Mouse (Mus musculus) embryonic facial prominence, embryonic 11.5 days (tissue): ENCODE results near the gene Mgll. TPM values are rescaled to one million over a fixed set of nuclear protein-coding genes. Genes with fewer than 3 reads are reported as not detected.

Experiments
- ATAC-seq: fragments of 200-750 bp; cut with Nextera tagmentation; replicated peaks from 2 replicates; pipeline ENCODE4 v1.8.0; 2017; ENCODE audit warnings: low read depth; ENCODE audit not compliant: insufficient number of reproducible peaks, low FRiP score, low TSS enrichment
- DNase-seq: peaks from one replicate; pipeline ENCODE4 v3.0.0-alpha.2; 2015; ENCODE audit warnings: low spot score
- H3K27ac ChIP-seq: fragments of 300-500 bp; sonication (generic); replicated peaks from 2 replicates; pipeline ENCODE4 v1.5.1; 2014; ENCODE audit warnings: mild to moderate bottlenecking, low read depth, low read length, control low read depth
- H3K27me3 ChIP-seq: fragments of 300-500 bp; sonication (generic); 2 replicates; pipeline ENCODE4 v1.6.1; 2014; ENCODE audit warnings: mild to moderate bottlenecking, low read length, moderate library complexity, mixed read lengths; ENCODE audit not compliant: control insufficient read depth, insufficient read depth
- H3K36me3 ChIP-seq: fragments of 300-500 bp; sonication (generic); replicated peaks from 2 replicates; pipeline ENCODE4 v1.6.1; 2014; ENCODE audit warnings: low read depth, mild to moderate bottlenecking, low read length, moderate library complexity, mixed read lengths; ENCODE audit not compliant: control insufficient read depth, insufficient read depth
- H3K4me1 ChIP-seq: fragments of 300-500 bp; sonication (generic); 2 replicates; pipeline ENCODE4 v1.6.1; 2014; ENCODE audit warnings: low read length, mixed read lengths; ENCODE audit not compliant: control insufficient read depth, insufficient read depth
- H3K4me2 ChIP-seq: fragments of 300-500 bp; sonication (generic); 2 replicates; pipeline ENCODE4 v1.6.1; 2014; ENCODE audit warnings: low read depth, mild to moderate bottlenecking, control low read depth, low read length, moderate library complexity
- H3K4me3 ChIP-seq: fragments of 300-500 bp; sonication (generic); 2 replicates; pipeline ENCODE4 v1.5.1; 2014; ENCODE audit warnings: low read depth, low read length, control low read depth
- H3K9ac ChIP-seq: fragments of 300-500 bp; sonication (generic); replicated peaks from 2 replicates; pipeline ENCODE4 v1.6.1; 2014; ENCODE audit warnings: mild to moderate bottlenecking, control low read depth, low read length
- H3K9me3 ChIP-seq: fragments of 300-500 bp; sonication (generic); replicated peaks from 2 replicates; pipeline ENCODE4 v1.6.1; 2016; ENCODE audit warnings: mild to moderate bottlenecking, low read length, inconsistent platforms, mixed read lengths; ENCODE audit not compliant: control insufficient read depth
- WGBS: fragments of 180-500 bp; shearing (Covaris S2); extraction: QIAGEN DNeasy Blood & Tissue Kit; methylation state at CpG from one replicate; pipeline ENCODE4 v1.1.7; 2014; 5-methylcytosine and 5-hydroxymethylcytosine counted together
- polyA plus RNA-seq: library from polyadenylated mRNA; unstranded; fragments of >200 nt; fragmentation: Nextera tagmentation; extraction: Ambion mirVana; gene quantifications from 2 replicates; pipeline ENCODE4 v1.2.1, GENCODE M21; 2014

The Mgll gene
- polyA plus RNA-seq, 1 experiment from 2014 or later: 3.0 TPM

- no peak overlapping the region for H3K9ac ChIP-seq
- ATAC-seq (no peak), DNase-seq (peak; percentile 66)
- 12% methylated on average over 2 of the region's 2 CpGs for WGBS
- no peak overlapping the region for H3K27ac ChIP-seq
- no peak overlapping the region for H3K4me2 ChIP-seq
- peaks cover 4% of the 10 kb centered on the region for H3K36me3 ChIP-seq
- no peaks in the 10 kb centered on the region for H3K9me3 ChIP-seq
- no peaks in the 10 kb centered on the region for H3K4me1 ChIP-seq
- H3K4me3 ChIP-seq: no peak overlapping the region
- H3K27me3 ChIP-seq: no peaks in the 10 kb centered on the region
Measured at GRCm38 (mm10) chr6:88860914-88861313, 136.7 kb downstream of the Mgll start.

- Histone ChIP-seq H3K4me1 (no peaks in the 10 kb centered on the region), H3K36me3 (peaks cover 4% of the 10 kb centered on the region), H3K4me3 (no peak overlapping the region), H3K27ac (no peak overlapping the region), H3K27me3 (no peaks in the 10 kb centered on the region), H3K4me2 (no peak overlapping the region), H3K9ac (no peak overlapping the region), H3K9me3 (no peaks in the 10 kb centered on the region)
- ATAC-seq (no peak), DNase-seq (no peak)
- WGBS: 77% methylated on average over 7 of the region's 7 CpGs
Measured at GRCm38 (mm10) chr6:88865704-88866103, 141.5 kb downstream of the Mgll start.

- H3K27me3 ChIP-seq: no peaks in the 10 kb centered on the region
- ATAC-seq: no peak
- no peak overlapping the region for H3K4me3 ChIP-seq
- no peak for DNase-seq
- H3K27ac ChIP-seq: no peak overlapping the region
- H3K36me3 ChIP-seq: no peaks in the 10 kb centered on the region
- H3K4me2 ChIP-seq: no peak overlapping the region
- no peaks in the 10 kb centered on the region; the same call in 1 of the 2 replicates for H3K4me1 ChIP-seq
- WGBS: 87% methylated on average over 7 of the region's 7 CpGs
- H3K9me3 ChIP-seq: no peaks in the 10 kb centered on the region
- no peak overlapping the region for H3K9ac ChIP-seq
Measured at GRCm38 (mm10) chr6:88869459-88869858, 145.2 kb downstream of the Mgll start.

- no peaks in the 10 kb centered on the region; the same call in 1 of the 2 replicates for H3K4me1 ChIP-seq
- H3K27me3 ChIP-seq: no peaks in the 10 kb centered on the region
- H3K9ac ChIP-seq: no peak overlapping the region
- H3K36me3 ChIP-seq: no peaks in the 10 kb centered on the region
- no peak overlapping the region for H3K4me2 ChIP-seq
- no peak overlapping the region for H3K4me3 ChIP-seq
- DNase-seq (no peak), ATAC-seq (no peak)
- H3K9me3 ChIP-seq: no peaks in the 10 kb centered on the region
- H3K27ac ChIP-seq: no peak overlapping the region
- 77% methylated on average over 4 of the region's 4 CpGs for WGBS
Measured at GRCm38 (mm10) chr6:88870594-88870993, 146.4 kb downstream of the Mgll start.

GRCm38 (mm10) chr6:88871546-88871945, 147.3 kb downstream of the Mgll start:
- Histone ChIP-seq H3K27me3 (no peaks in the 10 kb centered on the region), H3K4me2 (no peak overlapping the region), H3K4me1 (no peaks in the 10 kb centered on the region; the same call in 1 of the 2 replicates), H3K9me3 (no peaks in the 10 kb centered on the region), H3K9ac (no peak overlapping the region), H3K27ac (no peak overlapping the region), H3K4me3 (no peak overlapping the region), H3K36me3 (no peaks in the 10 kb centered on the region)
- ATAC-seq (no peak), DNase-seq (no peak)
- WGBS: 56% methylated on average over 8 of the region's 8 CpGs

- Histone ChIP-seq H3K27me3 (no peaks in the 10 kb centered on the region), H3K4me2 (no peak overlapping the region), H3K27ac (no peak overlapping the region), H3K9ac (no peak overlapping the region), H3K9me3 (no peaks in the 10 kb centered on the region), H3K4me3 (no peak overlapping the region), H3K36me3 (no peaks in the 10 kb centered on the region), H3K4me1 (no peaks in the 10 kb centered on the region; the same call in 1 of the 2 replicates)
- no peak for DNase-seq
- 31% methylated on average over 7 of the region's 7 CpGs for whole genome bisulfite sequencing
- ATAC-seq: no peak
Measured at GRCm38 (mm10) chr6:88872811-88873210, 148.6 kb downstream of the Mgll start.

GRCm38 (mm10) chr6:88873965-88874867, 150.0 kb downstream of the Mgll start:
- Histone ChIP-seq H3K27ac (no peak overlapping the region), H3K9me3 (no peaks in the 10 kb centered on the region), H3K4me2 (peak overlapping the region; percentile 98), H3K36me3 (no peaks in the 10 kb centered on the region), H3K9ac (peak overlapping the region; percentile 80), H3K27me3 (no peaks in the 10 kb centered on the region), H3K4me3 (peak overlapping the region; percentile 74), H3K4me1 (no peaks in the 10 kb centered on the region; the same call in 1 of the 2 replicates)
- WGBS: 5% methylated on average over 65 of the region's 74 CpGs
- DNase-seq (peak; percentile 50), ATAC-seq (peak; percentile 31)

- ATAC-seq (peak; percentile 77), DNase-seq (peak; percentile 88)
- peak within 1 kb of the TSS; percentile 80 for H3K9ac ChIP-seq
- no peaks in the 10 kb centered on the region; the same call in 1 of the 2 replicates for H3K4me1 ChIP-seq
- no peaks in the 10 kb centered on the region for H3K36me3 ChIP-seq
- peak within 1 kb of the TSS; percentile 74 for H3K4me3 ChIP-seq
- 6% methylated on average over 54 of the region's 63 CpGs for WGBS
- H3K27me3 ChIP-seq: no peaks in the 10 kb centered on the region
- H3K9me3 ChIP-seq: no peaks in the 10 kb centered on the region
- no peak within 1 kb of the TSS for H3K27ac ChIP-seq
- peak within 1 kb of the TSS; percentile 98 for H3K4me2 ChIP-seq
Measured at GRCm38 (mm10) chr6:88874868-88875508, 150.8 kb downstream of the Mgll start, which contains the start of gene Podxl2. Podxl2 (minus strand) TSS chr6:88875044.
